Mouse (Mus musculus) left cerebral cortex, postnatal 4 days (tissue): ENCODE measurements around the gene Flad1. TPM values are rescaled to one million over a fixed set of nuclear protein-coding genes. Genes with fewer than 3 reads are reported as not detected.

Experiments
- DNase-seq: peaks from one replicate; pipeline ENCODE4 v3.0.0-alpha.2; 2022
- intact Hi-C: fragments of 180-260 bp; cut with DNase I; formaldehyde crosslinking; loops from one replicate; pipeline ENCODE4 v1.15.1; 2025
- total RNA-seq, 2 experiments: library from RNA; stranded (reverse); gene quantifications; 2 replicates each; pipeline ENCODE4 v1.2.3; 2021

The Flad1 gene
- total RNA-seq, 2 experiments from 2014 or later = 27.6 to 28.3 TPM

DNA sequence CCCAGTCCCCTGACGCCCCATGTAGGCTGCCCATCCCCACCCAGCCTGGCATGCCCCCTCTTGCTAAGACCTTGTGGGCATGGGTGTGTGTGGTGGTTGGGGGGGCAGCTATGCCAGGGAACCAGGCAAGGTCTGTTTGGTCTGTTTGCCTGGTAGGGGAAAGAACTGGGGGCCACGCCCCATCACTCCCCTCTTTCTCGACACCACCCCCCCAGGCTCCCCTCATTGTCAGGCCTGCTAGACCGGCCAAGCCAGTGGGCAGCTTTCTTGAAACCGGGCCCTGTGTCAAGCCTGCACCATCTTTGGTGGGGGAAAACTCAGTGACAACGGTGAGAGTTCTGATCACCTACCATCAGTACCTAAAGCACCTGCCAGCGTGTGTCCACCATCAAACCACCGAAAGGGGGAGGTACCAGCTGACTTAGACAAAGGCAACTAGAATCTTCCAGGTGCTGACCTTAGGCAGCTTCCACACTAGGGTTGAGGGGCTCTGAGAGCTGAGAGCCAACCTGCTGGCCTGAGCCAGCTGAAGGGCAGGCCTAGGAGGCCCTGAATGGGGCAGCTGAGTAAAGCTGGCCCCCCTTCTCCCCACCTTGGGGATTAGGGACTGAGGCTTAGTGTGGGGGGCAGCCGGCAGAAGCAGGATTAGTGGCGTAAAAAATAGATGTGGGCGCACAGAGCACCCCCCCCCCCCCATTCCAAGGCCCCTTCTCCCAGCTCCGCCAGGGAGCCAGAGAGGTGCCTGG is 27.2 kb downstream of the Flad1 start:
- intact Hi-C loops = no loop called here
- DNase-seq = no peak

DNA sequence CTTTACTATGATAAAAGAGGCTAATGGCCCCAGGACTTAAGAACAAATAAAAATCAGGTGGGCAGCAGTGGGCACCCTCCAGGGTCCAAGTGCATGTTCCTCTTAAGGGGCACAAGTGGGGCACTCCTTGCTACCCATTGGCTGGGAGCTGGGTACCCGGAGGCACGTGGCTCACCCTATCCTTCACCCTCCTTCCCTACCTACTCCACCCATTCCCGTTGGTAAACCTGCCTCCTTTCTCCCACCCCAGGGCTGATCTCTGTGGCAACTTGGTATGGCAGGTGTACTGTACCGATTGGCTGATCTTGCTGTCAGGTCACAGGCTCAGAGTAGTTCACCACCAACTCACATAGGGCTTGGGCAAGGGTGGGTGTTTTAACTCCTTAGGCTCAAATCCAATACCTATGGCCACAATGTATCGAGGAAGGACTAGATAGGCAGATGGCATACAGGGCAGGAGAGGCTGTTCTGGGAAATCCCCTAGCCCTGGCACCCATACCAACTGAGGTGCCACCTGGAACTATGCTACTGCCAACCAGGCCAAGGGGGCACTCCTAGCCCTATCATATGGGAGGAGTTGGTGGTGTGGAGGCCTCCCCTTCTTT is 27.9 kb downstream of the Flad1 start:
- DNase-seq = no peak

DNA sequence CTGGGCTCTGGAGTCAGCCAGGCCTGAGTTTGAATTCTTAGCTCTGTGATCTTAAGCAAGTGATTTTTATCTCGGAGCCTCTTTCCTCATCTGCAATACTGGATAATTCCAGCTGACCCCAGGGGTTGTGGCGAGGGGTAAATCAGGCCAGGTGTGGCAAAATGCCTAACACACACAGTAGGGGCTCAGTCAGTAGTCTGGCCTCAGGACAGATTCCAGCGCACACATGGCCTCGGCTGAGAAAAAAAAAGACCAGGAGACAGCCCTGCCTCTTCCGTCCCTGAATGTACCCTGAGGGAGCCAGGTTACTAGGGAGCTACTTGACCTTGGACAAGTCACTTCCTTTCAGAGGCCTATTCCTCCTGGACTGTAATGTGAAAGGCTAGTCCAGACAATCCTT is 28.7 kb downstream of the Flad1 start:
- intact Hi-C loops = no loop called here
- DNase-seq = no peak

More for the DNA sequence above, 27.9 kb downstream of the Flad1 start:
- intact Hi-C loops = no loop called here

DNA sequence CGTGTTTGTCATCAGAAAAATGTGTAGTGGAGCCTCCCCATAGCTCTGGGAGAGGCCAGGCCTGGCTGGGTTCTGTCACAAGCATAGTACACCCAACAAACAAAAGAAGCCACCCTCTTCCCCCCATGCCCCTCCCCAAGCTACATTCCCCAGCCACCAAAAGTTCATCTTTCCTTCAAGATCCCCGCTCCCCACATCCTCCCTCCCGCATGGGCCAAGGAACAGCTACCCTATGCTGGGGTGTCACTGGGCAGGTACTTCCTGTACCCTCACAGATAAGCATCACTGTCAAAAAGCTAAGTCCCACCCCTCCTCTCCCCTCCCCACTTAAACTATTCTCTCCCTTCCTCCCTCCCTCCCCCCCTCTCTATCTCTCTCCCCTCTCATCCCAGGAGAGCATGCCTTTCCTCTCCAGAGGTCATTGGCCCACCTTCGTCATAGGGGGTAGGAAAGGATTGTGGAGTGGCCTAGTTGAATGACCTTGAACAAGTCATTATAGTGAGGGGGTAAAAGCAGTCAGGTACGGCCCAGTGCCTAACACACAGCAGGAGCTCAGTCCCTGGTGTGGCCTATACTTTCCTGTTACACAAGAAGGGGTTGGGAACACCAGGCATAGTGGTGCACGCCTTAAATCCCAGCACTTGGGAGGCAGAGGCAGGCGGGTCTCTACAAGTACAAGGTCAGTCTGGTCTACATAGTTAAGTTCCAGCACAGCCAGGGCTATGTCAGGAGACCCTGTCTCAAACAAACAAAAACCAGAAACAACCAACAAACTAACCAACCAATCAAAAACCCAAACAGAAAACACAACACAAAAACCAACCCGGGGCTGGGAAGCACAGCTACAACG is 29.4 kb downstream of the Flad1 start:
- DNase-seq = no peak
- intact Hi-C loops = no loop called here

DNA sequence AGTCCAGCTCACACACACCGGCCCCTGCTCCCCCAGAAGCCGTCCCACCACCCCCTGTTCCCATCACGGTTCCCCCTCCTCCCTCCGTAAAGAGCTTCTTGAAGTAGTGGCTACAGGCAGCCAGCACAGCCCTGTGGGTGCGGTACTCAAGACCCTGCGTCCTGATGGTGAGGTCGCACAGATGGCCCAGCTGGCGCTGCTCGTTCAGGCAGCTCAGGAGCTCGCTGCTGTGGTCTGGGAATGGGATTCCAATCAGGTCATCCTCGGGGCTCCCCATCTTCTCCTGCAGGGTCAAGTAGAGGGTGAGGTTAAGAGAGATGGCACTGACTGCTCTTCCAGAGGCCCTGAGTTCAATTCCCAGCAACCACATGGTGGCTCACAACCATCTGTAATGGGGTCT is 30.4 kb downstream of the Flad1 start:
- intact Hi-C loops = no loop called here
- no peak for DNase-seq

DNA sequence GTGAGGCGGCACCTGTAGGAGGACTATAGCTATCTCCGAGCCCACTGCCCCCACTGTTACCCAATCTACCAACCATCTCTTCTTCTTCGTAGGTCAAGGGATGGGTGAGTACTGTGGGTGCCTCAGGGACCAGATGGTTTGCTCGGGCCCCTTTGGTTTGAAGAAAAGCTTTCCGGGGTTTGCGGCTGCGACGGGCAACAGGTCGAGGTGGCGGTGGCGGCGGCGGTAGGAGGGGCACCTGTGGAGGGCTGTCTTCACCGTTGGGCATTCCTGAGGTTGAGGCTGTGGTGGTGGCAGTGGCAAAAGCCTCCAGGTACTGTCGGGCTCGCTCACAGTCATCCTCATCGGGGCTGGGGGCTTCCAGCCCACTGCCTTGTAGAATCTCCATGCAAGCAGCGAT is 31.0 kb downstream of the Flad1 start:
- intact Hi-C loops = no loop called here
- DNase-seq = no peak

DNA sequence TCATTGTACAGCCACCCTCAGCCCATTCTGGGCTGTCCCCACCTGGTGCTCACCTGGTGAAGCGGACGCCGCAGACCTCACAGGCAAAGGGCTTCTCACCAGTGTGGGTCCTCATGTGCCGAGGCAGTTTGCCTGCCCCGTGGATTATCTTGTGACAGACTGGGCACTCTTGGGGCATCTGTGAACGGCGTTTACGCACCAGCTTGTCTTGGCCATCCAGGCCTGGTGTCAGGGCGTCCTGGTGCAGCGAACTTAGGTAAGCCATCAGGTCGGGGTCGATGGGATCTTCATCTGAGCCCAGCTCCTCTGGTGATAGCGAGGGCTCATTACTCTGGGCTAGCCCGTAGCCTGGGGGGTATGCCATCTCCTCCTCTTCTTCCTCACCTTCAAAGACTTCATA is 31.4 kb downstream of the Flad1 start:
- intact Hi-C loops = no loop called here

DNA sequence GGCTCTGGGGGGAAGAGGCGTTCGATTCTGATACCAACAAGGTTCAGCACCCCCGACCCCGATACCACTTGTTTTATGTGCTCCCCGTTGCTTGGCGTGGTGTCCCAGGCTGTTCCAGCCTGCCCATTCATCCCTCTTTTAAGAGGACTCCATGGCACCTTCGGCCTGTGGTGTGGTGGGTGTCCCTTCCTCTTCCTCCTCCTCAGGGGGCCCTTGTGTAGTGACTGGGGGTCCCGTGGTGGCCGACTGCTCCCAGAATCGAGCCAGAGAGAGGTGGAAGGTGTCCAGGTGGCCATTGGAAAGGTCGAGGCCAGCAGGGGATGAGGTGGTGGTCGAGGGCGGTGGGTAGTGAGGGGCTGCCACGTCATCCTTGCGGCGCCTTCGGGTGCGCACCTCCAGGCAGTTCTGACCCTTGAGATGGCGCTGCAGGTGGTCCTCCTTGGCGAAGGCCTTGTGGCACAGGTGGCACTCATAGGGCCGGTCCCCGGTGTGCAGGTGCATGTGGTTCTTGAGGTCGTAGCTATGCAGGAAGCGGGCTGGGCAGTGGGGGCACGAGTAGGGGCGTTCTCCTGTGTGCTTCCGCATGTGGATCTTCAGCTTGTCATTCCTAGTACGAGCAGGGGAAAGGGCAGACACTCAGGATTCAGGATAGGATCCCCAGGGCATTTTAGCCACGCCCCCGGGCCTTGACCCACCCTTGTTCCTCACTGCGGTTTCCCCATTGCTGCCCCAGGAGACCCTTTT is 32.1 kb downstream of the Flad1 start:
- intact Hi-C loops = no loop called here
- no peak for DNase-seq

More for the DNA sequence above, 31.4 kb downstream of the Flad1 start:
- DNase-seq = no peak

DNA sequence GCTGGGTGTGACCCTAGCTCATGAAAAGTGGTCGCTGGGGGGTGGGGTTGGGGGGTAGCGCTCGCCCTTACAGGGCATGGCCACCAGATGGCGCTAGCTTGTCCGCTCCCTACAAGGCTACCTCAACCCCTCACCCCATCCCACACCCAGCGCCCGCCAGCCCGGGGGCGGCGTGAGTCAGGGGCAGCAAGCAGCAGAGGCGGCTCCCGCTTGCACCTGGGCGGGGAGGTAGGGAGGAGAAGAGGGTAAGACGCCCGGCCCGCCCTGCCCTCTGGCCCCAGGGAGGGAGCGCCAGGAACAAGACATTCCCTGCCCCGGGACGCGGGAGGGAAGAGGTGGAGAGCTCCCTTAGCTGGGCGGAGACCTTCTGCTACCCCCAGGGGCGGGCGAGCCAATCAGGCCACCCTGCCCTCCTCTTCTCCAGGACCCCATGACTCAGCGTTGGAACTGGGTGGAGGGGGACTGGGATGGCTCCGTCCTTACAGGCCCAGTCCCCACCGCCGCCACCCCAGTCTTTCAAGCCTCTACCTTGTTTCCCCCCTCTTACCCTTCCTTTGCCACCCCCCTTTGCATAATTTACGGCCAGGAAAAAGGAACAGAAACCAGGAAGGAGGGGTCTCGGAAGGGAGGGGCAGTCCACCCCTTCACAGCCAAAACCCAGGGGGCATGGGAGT is 33.1 kb downstream of the Flad1 start:
- peak; percentile 82 for DNase-seq
- intact Hi-C loops = no loop called here

DNA sequence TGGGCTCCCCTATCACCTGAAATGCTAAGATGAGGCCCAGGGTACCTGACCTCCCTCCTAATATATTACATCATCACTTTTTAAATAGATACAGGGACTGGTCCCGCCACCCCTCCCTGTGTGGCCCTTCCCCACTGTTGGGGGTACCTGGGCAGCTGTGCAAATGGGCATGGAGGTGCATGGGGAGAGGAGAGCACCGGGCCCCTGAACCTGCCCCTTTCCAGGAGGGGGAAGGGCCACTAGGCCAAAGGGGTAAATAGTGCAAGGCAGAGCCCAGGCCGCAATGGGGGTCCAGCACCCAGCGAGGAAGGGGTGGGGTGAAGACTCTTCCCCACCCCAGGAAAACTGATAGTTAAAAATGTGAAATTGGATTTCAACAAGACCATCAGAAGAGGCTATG is 33.8 kb downstream of the Flad1 start:
- DNase-seq = no peak
- intact Hi-C loops = no loop called here

DNA sequence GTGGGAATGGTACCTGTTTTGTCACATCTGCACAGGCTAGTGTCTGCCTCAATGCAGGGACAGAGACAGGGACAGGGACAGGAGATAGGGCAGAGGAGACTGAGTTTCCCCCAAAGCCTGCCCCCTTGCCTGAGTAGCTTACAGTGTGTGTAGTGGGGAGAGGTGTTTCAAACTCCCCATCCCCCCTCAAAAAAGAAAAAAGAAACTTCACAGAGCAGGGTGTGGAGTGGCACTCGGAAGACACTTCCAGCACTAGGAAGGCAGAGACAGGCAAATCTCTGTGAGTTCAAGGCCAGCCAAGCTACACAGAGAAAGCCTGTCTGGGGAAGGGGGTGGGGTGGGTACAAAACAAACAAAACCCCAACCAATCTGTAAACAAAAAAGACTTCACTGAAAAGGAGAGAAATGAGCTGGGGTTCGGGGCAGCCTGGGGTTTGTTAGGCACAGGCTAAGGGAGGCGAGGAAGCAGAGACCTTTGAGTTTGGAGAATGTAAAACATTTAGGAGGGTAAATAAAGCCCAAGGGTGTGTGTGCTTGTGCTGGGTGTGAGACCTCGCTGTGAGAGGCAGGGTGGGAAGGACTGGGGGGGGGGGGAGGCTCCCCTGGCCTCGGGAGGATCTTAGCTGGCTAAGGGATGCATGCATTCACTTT is 38.0 kb downstream of the Flad1 start:
- DNase-seq = no peak
- intact Hi-C loops = no loop called here

DNA sequence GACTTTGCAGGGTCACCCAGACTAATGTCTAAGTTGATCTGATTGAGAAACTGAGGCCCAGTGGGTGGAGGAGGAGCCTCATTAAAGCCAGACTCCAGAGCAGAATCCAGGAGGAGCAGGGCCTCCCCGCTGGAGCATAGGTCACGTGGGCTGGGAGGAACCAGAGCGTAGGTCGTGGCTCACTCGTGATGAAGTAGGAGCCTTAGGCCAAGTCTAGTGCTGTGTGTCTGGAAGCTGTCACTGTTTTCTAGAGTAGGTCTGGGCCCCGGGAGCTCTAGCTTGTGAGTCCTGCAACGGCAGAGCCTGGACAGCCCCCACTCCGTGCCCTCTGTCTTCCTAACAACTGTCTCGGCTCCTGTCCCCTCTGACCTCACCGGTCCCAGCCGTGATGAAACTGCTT is 44.3 kb downstream of the Flad1 start:
- intact Hi-C loops = no loop called here

DNA sequence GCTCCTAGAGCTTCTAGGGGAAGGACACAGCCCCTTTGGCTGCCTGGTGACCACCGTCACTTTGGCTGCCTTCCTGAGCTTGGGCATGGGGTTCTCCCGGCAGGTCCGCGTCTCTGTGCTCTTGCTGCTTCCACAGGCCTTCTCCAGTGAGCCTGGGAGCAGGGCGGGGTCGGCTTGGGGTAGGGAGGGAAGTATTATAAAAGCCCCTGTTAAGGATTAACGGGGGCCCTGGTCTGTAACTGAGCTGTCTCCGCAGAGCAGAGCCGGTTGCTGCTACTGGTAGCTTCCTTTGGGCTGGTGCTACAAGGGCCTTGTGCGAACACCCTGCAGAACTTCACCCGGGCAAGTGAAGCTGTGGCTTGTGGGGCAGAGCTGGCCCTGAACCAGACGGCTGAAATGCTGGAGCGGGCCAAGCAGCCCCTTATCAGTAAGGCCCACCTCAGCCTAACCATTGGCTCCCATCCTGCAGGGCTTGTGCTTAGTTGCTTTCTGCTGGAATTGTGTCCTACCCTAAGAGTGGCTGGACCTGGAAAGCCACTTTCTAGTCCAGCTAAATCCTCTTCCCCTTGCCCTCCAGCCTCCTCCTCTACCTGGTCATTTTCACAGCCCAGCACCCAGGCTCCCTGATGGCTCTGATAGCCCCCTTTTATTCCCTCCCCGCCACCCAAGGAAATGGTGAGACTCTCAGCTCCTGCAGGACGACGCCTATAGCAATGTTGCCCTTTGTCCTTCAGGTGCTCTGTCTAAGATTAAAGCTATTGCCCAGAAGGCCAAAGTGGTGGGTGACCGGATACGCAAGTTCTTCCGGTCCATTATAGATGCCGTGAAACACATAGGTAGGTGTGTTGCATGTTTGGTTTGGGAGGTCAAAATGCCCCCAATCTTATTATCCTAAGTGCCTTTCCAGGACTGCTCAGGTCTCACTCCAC is 45.9 kb downstream of the Flad1 start:
- DNase-seq = no peak
- intact Hi-C loops = no loop called here

More for the DNA sequence above, 44.3 kb downstream of the Flad1 start:
- DNase-seq = no peak

DNA sequence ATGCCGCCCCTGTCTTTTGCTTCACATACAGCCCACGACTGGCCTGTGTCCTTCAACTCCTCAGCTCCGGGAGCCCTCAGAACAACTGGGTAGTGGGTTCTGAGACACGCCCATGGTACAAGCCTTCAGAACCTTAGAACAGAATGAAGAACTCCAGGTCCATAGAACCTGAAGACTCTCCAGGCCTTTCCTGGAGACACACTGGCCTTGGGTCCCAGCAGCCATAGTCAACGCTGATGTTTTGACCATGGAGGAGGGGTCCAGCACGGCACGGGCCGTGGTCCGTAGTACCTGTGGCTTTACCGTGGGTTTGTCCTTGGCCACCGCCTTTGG is 46.6 kb downstream of the Flad1 start, which contains the start of gene Dcst1:
Gene Dcst1, minus strand, starts transcription at position 101 of the 333 bp plus-strand sequence.
- intact Hi-C loops = no loop called here

DNA sequence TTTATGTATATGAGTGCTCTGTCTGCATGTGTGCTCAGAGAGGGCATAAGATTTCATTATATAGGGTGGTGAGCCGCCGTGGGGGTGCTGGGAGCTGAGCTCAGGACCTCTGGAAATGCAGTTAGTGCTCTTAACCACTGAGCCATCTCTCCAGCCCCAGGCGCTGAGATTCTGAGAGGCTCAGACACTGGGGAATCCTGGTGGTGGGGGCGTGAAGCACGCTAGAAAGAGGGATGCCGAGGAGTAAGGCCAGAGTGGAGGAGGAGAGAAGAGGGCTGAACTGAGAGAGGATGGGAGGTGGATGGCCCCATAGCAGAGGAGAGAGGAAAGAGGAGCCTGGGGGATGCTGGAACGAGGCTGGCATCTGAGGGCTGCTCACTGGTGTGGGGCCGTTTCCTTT is 47.0 kb downstream of the Flad1 start:
- intact Hi-C loops = no loop called here

More for the DNA sequence above, 46.6 kb downstream of the Flad1 start, which contains the start of gene Dcst1:
- no peak for DNase-seq

DNA sequence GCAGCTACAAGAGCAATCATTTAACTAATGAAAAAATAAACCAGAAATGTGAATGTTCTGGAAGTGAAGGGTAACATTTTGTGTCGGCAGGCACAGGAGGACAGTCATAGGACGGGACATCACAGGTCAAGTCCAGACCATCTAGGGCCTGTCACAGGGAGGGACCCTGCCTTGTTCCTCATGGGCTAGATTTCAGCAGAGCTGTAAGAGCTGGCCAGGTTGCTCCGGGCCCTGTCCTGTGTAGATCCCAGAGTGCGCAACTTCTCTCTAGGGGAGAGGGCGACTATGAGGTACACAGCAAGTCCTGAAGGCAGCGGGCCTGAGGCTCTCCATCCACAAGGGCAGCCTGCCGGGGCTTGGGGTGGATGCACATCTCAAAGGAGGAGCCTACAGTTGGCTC is 50.0 kb downstream of the Flad1 start, which contains the start of gene Dcst2:
Gene Dcst2, plus strand, starts transcription at position 301 of the 400 bp plus-strand sequence.
- no peak for DNase-seq
- intact Hi-C loops = no loop called here

More for the DNA sequence above, 47.0 kb downstream of the Flad1 start:
- no peak for DNase-seq

DNA sequence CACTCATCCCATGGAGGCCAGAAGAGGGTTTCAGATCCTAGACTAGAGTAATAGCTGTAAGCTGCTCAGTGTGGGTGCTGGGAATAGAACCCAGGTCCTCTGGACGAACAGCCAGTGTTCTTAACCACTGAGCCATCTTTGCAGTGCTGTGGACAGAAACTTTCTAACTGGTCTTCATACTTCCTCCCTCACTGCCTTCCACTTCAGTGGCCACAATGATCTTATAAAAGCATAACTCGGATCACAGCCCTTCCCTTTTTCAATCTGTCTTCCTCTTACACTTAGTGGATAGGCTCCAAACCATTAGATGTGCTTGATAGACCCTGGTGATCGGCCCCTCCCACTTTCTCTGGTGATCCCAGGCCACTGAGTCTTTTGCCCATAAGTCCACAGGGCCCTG is 51.4 kb downstream of the Flad1 start:
- DNase-seq = no peak
- intact Hi-C loops = no loop called here

DNA sequence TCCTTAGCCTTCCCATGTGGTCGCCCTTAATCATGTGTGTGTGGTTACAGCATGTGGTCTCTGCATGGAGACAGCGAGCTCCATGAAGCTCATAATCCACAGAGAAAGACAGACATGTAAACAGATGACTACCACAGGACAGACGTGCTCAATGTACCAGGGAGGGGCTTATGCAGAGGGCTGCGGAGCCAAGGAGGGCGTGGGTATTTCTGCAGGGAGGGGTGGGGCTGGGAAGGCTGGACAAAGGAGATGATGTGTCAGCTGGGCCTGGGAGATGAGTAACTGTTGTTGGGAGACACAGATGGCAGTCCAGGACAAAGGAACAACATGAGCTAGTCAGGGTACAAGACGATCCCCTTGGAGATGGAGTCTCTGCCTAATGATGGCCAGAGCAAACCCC is 52.0 kb downstream of the Flad1 start:
- DNase-seq = no peak
- intact Hi-C loops = no loop called here

DNA sequence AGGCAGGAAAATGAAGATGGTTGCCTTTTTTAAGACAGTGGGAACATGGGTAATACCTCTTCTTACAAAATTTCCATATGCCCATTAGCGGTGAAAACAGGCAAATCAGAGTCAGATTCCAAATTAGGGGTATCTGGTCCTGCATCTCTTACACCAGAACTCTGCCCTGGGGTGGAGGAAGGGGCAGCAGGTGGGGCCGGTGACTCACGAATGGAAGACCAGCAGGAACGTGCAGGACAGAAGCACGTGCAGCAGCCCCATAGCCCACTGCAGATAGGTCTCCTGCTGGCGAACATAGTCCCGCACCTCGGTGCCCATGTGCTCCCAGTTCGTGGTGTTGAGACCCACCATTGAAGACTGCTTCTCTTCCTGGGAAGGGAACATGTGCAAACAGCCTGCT is 55.6 kb downstream of the Flad1 start:
- intact Hi-C loops = no loop called here
- DNase-seq = no peak
